Mouse (Mus musculus): Measurements from ENCODE around the gene Clpx.
A peak's percentile ranks its signal among the peaks of the same experiment; 100 is the strongest.
"Not testable (repeated sequence)": the region's sequence is repeated elsewhere in the genome, so short reads cannot be mapped to it uniquely, and the experiment has no call there.

Gene Clpx

GRCm38 (mm10) chr9:65293973-65294715, at the start of gene Clpx:
Clpx (plus strand) TSS chr9:65294260.
- peak; percentile 93 for DNase-seq (ENCODE audit: low spot score)

- no peak for DNase-seq (ENCODE audit: low spot score)
Observed at GRCm38 (mm10) chr9:65247502-65248376, 46.3 kb upstream of the Clpx start.

GRCm38 (mm10) chr9:65248377-65248690, 45.7 kb upstream of the Clpx start:
- DNase-seq (ENCODE audit: low spot score) = no peak

GRCm38 (mm10) chr9:65252026-65252425, 42.0 kb upstream of the Clpx start:
- DNase-seq (ENCODE audit: low spot score) = no peak

- DNase-seq (ENCODE audit: low spot score) = no peak
Observed at GRCm38 (mm10) chr9:65255906-65256600, 38.0 kb upstream of the Clpx start.

- no peak for DNase-seq (ENCODE audit: low spot score)
Observed at GRCm38 (mm10) chr9:65257218-65257910, 36.7 kb upstream of the Clpx start.

- no peak for DNase-seq (ENCODE audit: low spot score)
Observed at GRCm38 (mm10) chr9:65259366-65259765, 34.7 kb upstream of the Clpx start.

GRCm38 (mm10) chr9:65261591-65262230, 32.3 kb upstream of the Clpx start:
- DNase-seq (ENCODE audit: low spot score) = no peak

- DNase-seq (ENCODE audit: low spot score) = no peak
Observed at GRCm38 (mm10) chr9:65262641-65263120, 31.4 kb upstream of the Clpx start.

GRCm38 (mm10) chr9:65264959-65265358, 29.1 kb upstream of the Clpx start, which contains the start of gene Cilp:
Cilp (plus strand) TSS chr9:65265180.
- DNase-seq (ENCODE audit: low spot score) = no peak

- DNase-seq (ENCODE audit: low spot score) = no peak
Observed at GRCm38 (mm10) chr9:65267742-65268515, 26.1 kb upstream of the Clpx start.

- DNase-seq (ENCODE audit: low spot score) = no peak
Observed at GRCm38 (mm10) chr9:65273048-65273809, 20.8 kb upstream of the Clpx start.

GRCm38 (mm10) chr9:65273873-65274272, 20.2 kb upstream of the Clpx start:
- DNase-seq (ENCODE audit: low spot score) = no peak

- not testable (repeated sequence) for DNase-seq (ENCODE audit: low spot score)
Observed at GRCm38 (mm10) chr9:65274851-65275250, 19.2 kb upstream of the Clpx start.

GRCm38 (mm10) chr9:65275810-65276530, 18.1 kb upstream of the Clpx start:
- DNase-seq (ENCODE audit: low spot score) = no peak

- DNase-seq (ENCODE audit: low spot score) = no peak
Observed at GRCm38 (mm10) chr9:65281536-65282151, 12.4 kb upstream of the Clpx start.

- no peak for DNase-seq (ENCODE audit: low spot score)
Observed at GRCm38 (mm10) chr9:65283301-65283700, 10.8 kb upstream of the Clpx start.

- DNase-seq (ENCODE audit: low spot score) = not testable (repeated sequence)
Observed at GRCm38 (mm10) chr9:65288252-65288651, 5.8 kb upstream of the Clpx start.

GRCm38 (mm10) chr9:65289988-65290387, 4.1 kb upstream of the Clpx start:
- DNase-seq (ENCODE audit: low spot score) = no peak
